Mouse (Mus musculus) lung, embryonic 14.5 days (tissue): ENCODE results near the gene H2afy. TPM values are rescaled to one million over a fixed set of nuclear protein-coding genes. Genes with fewer than 3 reads are reported as not detected.

ENCODE experiments used
- ATAC-seq: fragments of 200-750 bp; cut with Nextera tagmentation; 2 replicates; pipeline ENCODE4 v1.8.0; 2017; ENCODE audit warnings: mild to moderate bottlenecking, moderate TSS enrichment, moderate library complexity; ENCODE audit not compliant: insufficient read depth
- DNase-seq: peaks from one replicate; pipeline ENCODE4 v3.0.0-alpha.2; 2015
- H3K27ac ChIP-seq: fragments of 300-500 bp; sonication (generic); 2 replicates; pipeline ENCODE4 v1.5.1; 2014; ENCODE audit warnings: low read depth, mild to moderate bottlenecking, moderate library complexity
- H3K27me3 ChIP-seq: fragments of 300-500 bp; sonication (generic); 2 replicates; pipeline ENCODE4 v1.6.1; 2014; ENCODE audit warnings: low read length, control low read depth; ENCODE audit not compliant: insufficient read depth
- H3K36me3 ChIP-seq: fragments of 300-500 bp; sonication (generic); 2 replicates; pipeline ENCODE4 v1.6.1; 2014; ENCODE audit warnings: control low read depth; ENCODE audit not compliant: insufficient read depth
- H3K4me1 ChIP-seq: fragments of 300-500 bp; sonication (generic); 2 replicates; pipeline ENCODE4 v1.6.1; 2014; ENCODE audit warnings: antibody characterized with exemption, control low read depth; ENCODE audit not compliant: insufficient read depth
- H3K4me2 ChIP-seq: fragments of 300-500 bp; sonication (generic); 2 replicates; pipeline ENCODE4 v1.6.1; 2014; ENCODE audit warnings: mild to moderate bottlenecking
- H3K4me3 ChIP-seq: fragments of 300-500 bp; sonication (generic); 2 replicates; pipeline ENCODE4 v1.5.1; 2014; ENCODE audit warnings: low read depth, low read length
- H3K9ac ChIP-seq: fragments of 300-500 bp; sonication (generic); 2 replicates; pipeline ENCODE4 v1.6.1; 2014
- H3K9me3 ChIP-seq: fragments of 300-500 bp; sonication (generic); 2 replicates; pipeline ENCODE4 v1.6.1; 2016; ENCODE audit warnings: low read depth, low read length, control low read depth
- CTCF ChIP-seq: IDR thresholded peaks from 2 replicates; pipeline ENCODE4 v1.5.1; 2016; ENCODE audit warnings: antibody characterized with exemption, low read depth
- WGBS: fragments of 180-500 bp; shearing (Covaris S2); extraction: QIAGEN DNeasy Blood & Tissue Kit; methylation state at CpG from one replicate; pipeline ENCODE4 v1.1.7; 2014; 5-methylcytosine and 5-hydroxymethylcytosine counted together
- polyA plus RNA-seq: library from polyadenylated mRNA; unstranded; fragments of >200 nt; fragmentation: Nextera tagmentation; extraction: Ambion mirVana; gene quantifications from 2 replicates; pipeline ENCODE4 v1.2.1, GENCODE M21; 2014

Gene H2afy
- polyA plus RNA-seq, 1 experiment from 2014 or later, result 377 TPM

- H3K27me3 ChIP-seq, result no peaks in the 10 kb centered on the region
- 0 out of 2 replicates have a peak overlapping the region, but pooled peaks have one; percentile 24 for H3K4me2 ChIP-seq
- DNase-seq (peak; percentile 65), ATAC-seq (no peak)
- H3K9ac ChIP-seq, result no peak overlapping the region
- no peak for TF ChIP-seq CTCF
- peaks cover 46% of the 10 kb centered on the region for H3K4me1 ChIP-seq
- no peaks in the 10 kb centered on the region for H3K9me3 ChIP-seq
- H3K27ac ChIP-seq, result peak overlapping the region; percentile 43
- no peak overlapping the region for H3K4me3 ChIP-seq
- peaks cover 55% of the 10 kb centered on the region; the same call in 1 of the 2 replicates for H3K36me3 ChIP-seq
- WGBS, result 24% methylated on average over 13 of the region's 13 CpGs
These were observed 23.2 kb downstream of the H2afy start for GRCm38 (mm10) chr13:56112980-56113379.

- H3K4me1 ChIP-seq, result peaks cover 46% of the 10 kb centered on the region
- peak overlapping the region; percentile 24; the same call in 1 of the 2 replicates for H3K4me2 ChIP-seq
- ATAC-seq (peak; percentile 45), DNase-seq (peak; percentile 68)
- no peak overlapping the region for H3K4me3 ChIP-seq
- peaks cover 50% of the 10 kb centered on the region; the same call in 1 of the 2 replicates for H3K36me3 ChIP-seq
- H3K27ac ChIP-seq, result peak overlapping the region; percentile 43
- no peaks in the 10 kb centered on the region for H3K27me3 ChIP-seq
- 5% methylated on average over 4 of the region's 4 CpGs for WGBS
- TF ChIP-seq CTCF, result peak; percentile 23
- H3K9ac ChIP-seq, result no peak overlapping the region
- no peaks in the 10 kb centered on the region for H3K9me3 ChIP-seq
These were observed 23.7 kb downstream of the H2afy start for GRCm38 (mm10) chr13:56112496-56112895.

GRCm38 (mm10) chr13:56111601-56112000 lies 24.6 kb downstream of the H2afy start:
- WGBS, result 72% methylated on average over 6 of the region's 6 CpGs
- Histone ChIP-seq H3K4me3 (no peak overlapping the region), H3K27ac (no peak overlapping the region), H3K9ac (no peak overlapping the region), H3K27me3 (no peaks in the 10 kb centered on the region), H3K9me3 (no peaks in the 10 kb centered on the region), H3K4me1 (peaks cover 44% of the 10 kb centered on the region), H3K36me3 (peaks cover 44% of the 10 kb centered on the region; the same call in 1 of the 2 replicates), H3K4me2 (no peak overlapping the region)
- ATAC-seq (no peak), DNase-seq (no peak)
- TF ChIP-seq CTCF, result no peak

GRCm38 (mm10) chr13:56110694-56111531 lies 25.2 kb downstream of the H2afy start:
- no peak for ATAC-seq
- no peaks in the 10 kb centered on the region for H3K27me3 ChIP-seq
- peaks cover 39% of the 10 kb centered on the region; the same call in 1 of the 2 replicates for H3K36me3 ChIP-seq
- peaks cover 42% of the 10 kb centered on the region for H3K4me1 ChIP-seq
- no peak overlapping the region for H3K9ac ChIP-seq
- no peak overlapping the region for H3K4me3 ChIP-seq
- no peak for TF ChIP-seq CTCF
- H3K27ac ChIP-seq, result no peak overlapping the region; the same call in 1 of the 2 replicates
- no peak for DNase-seq
- H3K9me3 ChIP-seq, result no peaks in the 10 kb centered on the region
- WGBS, result 76% methylated on average over 19 of the region's 19 CpGs
- no peak overlapping the region for H3K4me2 ChIP-seq

GRCm38 (mm10) chr13:56109703-56110102 lies 26.5 kb downstream of the H2afy start:
- H3K4me3 ChIP-seq, result no peak overlapping the region
- DNase-seq (no peak), ATAC-seq (no peak)
- H3K4me1 ChIP-seq, result peaks cover 34% of the 10 kb centered on the region
- no peaks in the 10 kb centered on the region for H3K27me3 ChIP-seq
- H3K27ac ChIP-seq, result peak overlapping the region; percentile 38; the same call in 1 of the 2 replicates
- no peak for TF ChIP-seq CTCF
- WGBS, result 86% methylated on average over 4 of the region's 4 CpGs
- no peak overlapping the region for H3K4me2 ChIP-seq
- no peak overlapping the region for H3K9ac ChIP-seq
- peaks cover 50% of the 10 kb centered on the region for H3K36me3 ChIP-seq
- H3K9me3 ChIP-seq, result no peaks in the 10 kb centered on the region

- H3K27me3 ChIP-seq, result no peaks in the 10 kb centered on the region
- H3K4me2 ChIP-seq, result no peak overlapping the region
- H3K9me3 ChIP-seq, result no peaks in the 10 kb centered on the region
- H3K4me1 ChIP-seq, result peaks cover 31% of the 10 kb centered on the region
- no peak for ATAC-seq
- 63% methylated on average over 17 of the region's 17 CpGs for WGBS
- H3K9ac ChIP-seq, result no peak overlapping the region
- peaks cover 52% of the 10 kb centered on the region for H3K36me3 ChIP-seq
- no peak overlapping the region for H3K4me3 ChIP-seq
- DNase-seq, result peak; percentile 30
- H3K27ac ChIP-seq, result peak overlapping the region; percentile 38; the same call in 1 of the 2 replicates
- no peak for TF ChIP-seq CTCF
These were observed 27.2 kb downstream of the H2afy start for GRCm38 (mm10) chr13:56108849-56109519.

GRCm38 (mm10) chr13:56104971-56105391 lies 31.2 kb downstream of the H2afy start:
- Histone ChIP-seq H3K27ac (no peak overlapping the region), H3K4me2 (no peak overlapping the region), H3K36me3 (peaks cover 48% of the 10 kb centered on the region), H3K27me3 (no peaks in the 10 kb centered on the region), H3K4me3 (no peak overlapping the region), H3K9me3 (no peaks in the 10 kb centered on the region), H3K9ac (no peak overlapping the region), H3K4me1 (no peaks in the 10 kb centered on the region)
- ATAC-seq (no peak), DNase-seq (no peak)
- WGBS, result 69% methylated on average over 6 of the region's 6 CpGs
- 0 out of 2 replicates have a peak, but pooled peaks have one; percentile 7 for TF ChIP-seq CTCF
